Mouse (Mus musculus): ENCODE results near the gene Zdhhc16. TPM values are rescaled to one million over a fixed set of nuclear protein-coding genes. Genes with fewer than 3 reads are reported as not detected.

Zdhhc16 gene
- polyA plus RNA-seq, 1 experiment from 2014 or later: 94.4 TPM

DNA sequence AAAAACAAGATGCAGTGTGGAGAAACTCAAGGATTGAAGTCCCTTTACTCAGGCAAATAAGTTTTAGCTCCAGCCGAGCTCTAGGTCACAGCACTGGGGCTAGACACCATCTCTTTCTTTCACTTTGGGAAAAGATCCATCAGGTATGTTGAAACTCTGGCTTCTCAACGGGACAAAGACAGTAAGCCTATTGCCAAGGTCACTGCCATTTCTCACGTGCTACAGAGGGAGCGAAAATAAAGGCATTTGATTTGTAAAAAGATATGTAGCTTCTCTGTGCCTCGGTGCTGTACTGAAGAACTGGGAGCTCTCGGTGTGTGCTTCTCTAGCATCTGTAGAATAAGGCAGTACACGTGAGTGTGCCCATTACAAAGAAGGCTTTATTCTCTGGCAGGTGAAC is 10.6 kb downstream of the Zdhhc16 start:
- Histone ChIP-seq H3K4me1 (ENCODE audit: insufficient read depth, low read length) (no peaks in the 10 kb centered on the region), H3K27me3 (ENCODE audit: insufficient read depth, low read length) (no peaks in the 10 kb centered on the region), H3K27ac (ENCODE audit: low read length) (no peak overlapping the region), H3K36me3 (ENCODE audit: insufficient read depth, low read length) (peaks cover 78% of the 10 kb centered on the region), H3K9ac (replicated peaks; ENCODE audit: low read length) (no peak overlapping the region), H3K9me3 (ENCODE audit: low read length) (no peaks in the 10 kb centered on the region), H3K4me3 (ENCODE audit: low read length) (no peak overlapping the region), H3K4me2 (replicated peaks; ENCODE audit: low read depth, low read length) (no peak overlapping the region)
- 85% methylated on average over 7 of the region's 7 CpGs for WGBS
- ATAC-seq (ENCODE audit: low FRiP score, low TSS enrichment): no peak

DNA sequence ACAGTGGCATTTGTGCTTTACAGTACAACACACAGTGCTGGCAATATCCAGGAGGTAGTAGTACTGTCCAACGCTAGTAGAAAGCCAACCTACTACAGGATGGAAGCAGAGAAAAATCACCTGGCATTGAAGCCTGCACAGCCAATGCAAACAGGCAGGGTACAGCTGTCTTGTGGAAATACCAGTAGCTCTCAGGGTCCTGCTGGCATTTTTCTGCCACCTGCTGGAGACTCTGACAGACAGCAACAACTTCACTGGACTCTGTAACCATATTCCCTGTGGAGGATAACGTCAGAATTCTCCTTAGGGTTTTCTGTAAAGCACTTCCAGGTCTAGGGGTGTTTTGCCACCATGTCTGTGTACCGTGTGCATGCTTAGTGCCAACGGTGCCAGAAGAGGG is 19.0 kb downstream of the Zdhhc16 start:
- ATAC-seq (ENCODE audit: low FRiP score, low TSS enrichment): no peak
- Histone ChIP-seq H3K9me3 (ENCODE audit: low read length) (no peaks in the 10 kb centered on the region), H3K4me3 (ENCODE audit: low read length) (no peak overlapping the region), H3K4me2 (replicated peaks; ENCODE audit: low read depth, low read length) (no peak overlapping the region), H3K9ac (replicated peaks; ENCODE audit: low read length) (no peak overlapping the region), H3K36me3 (ENCODE audit: insufficient read depth, low read length) (peaks cover 75% of the 10 kb centered on the region), H3K27me3 (ENCODE audit: insufficient read depth, low read length) (no peaks in the 10 kb centered on the region), H3K4me1 (ENCODE audit: insufficient read depth, low read length) (no peaks in the 10 kb centered on the region), H3K27ac (ENCODE audit: low read length) (no peak overlapping the region)
- WGBS: 81% methylated on average over 4 of the region's 4 CpGs

DNA sequence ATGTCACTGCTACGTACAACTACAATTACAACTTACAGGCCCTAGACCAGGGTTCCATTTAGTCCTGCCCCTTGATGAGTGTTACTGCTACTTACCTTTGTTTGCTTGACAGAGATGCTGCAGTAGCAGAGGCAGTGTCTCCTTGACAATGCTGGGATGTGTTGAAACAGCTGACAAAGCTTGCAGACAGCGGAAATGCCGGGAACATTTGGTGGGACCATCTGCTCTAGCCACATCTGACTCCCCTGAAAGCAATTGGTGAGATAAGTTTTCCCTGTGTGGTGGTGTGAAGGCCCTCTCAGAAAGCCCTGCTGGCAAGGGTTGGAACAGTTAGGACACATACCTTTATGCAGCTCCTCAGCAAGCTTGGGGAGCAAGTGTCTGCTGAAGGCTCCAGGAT is 20.3 kb downstream of the Zdhhc16 start:
- no peak overlapping the region for H3K9ac ChIP-seq (replicated peaks; ENCODE audit: low read length)
- no peaks in the 10 kb centered on the region for H3K9me3 ChIP-seq (ENCODE audit: low read length)
- ATAC-seq (ENCODE audit: low FRiP score, low TSS enrichment): no peak
- no peaks in the 10 kb centered on the region for H3K27me3 ChIP-seq (ENCODE audit: insufficient read depth, low read length)
- WGBS: 88% methylated on average over 3 of the region's 3 CpGs
- no peaks in the 10 kb centered on the region for H3K4me1 ChIP-seq (ENCODE audit: insufficient read depth, low read length)
- no peak overlapping the region for H3K4me3 ChIP-seq (ENCODE audit: low read length)
- no peak overlapping the region for H3K27ac ChIP-seq (ENCODE audit: low read length)
- H3K36me3 ChIP-seq (ENCODE audit: insufficient read depth, low read length): peaks cover 76% of the 10 kb centered on the region
- H3K4me2 ChIP-seq (replicated peaks; ENCODE audit: low read depth, low read length): no peak overlapping the region

DNA sequence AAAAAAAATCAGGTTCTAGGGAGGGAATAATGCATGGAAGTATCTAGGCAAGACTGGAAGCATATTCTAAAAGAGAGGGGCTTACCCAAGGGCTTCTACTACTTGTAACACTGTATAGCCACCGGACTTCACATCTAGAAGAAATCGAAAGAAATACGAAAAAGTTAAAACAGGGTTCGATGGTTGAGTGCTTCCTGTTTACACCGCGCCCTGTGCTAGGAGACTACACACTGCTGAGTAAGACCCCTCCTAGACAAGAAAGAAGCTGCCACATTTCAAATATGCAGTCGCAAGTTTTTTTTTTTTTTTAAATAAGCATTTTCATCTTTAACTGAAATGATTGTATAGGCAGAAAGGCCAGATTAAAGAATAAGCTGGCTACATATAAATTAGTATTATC is 36.3 kb downstream of the Zdhhc16 start:
- H3K27me3 ChIP-seq (ENCODE audit: insufficient read depth, low read length): no peaks in the 10 kb centered on the region
- no peak for ATAC-seq (ENCODE audit: low FRiP score, low TSS enrichment)
- WGBS: 94% methylated on average over 7 of the region's 7 CpGs
- no peak overlapping the region for H3K9ac ChIP-seq (replicated peaks; ENCODE audit: low read length)
- no peaks in the 10 kb centered on the region for H3K4me1 ChIP-seq (ENCODE audit: insufficient read depth, low read length)
- no peak overlapping the region for H3K27ac ChIP-seq (ENCODE audit: low read length)
- no peaks in the 10 kb centered on the region for H3K9me3 ChIP-seq (ENCODE audit: low read length)
- no peak overlapping the region for H3K4me2 ChIP-seq (replicated peaks; ENCODE audit: low read depth, low read length)
- H3K4me3 ChIP-seq (ENCODE audit: low read length): no peak overlapping the region
- H3K36me3 ChIP-seq (ENCODE audit: insufficient read depth, low read length): peaks cover 31% of the 10 kb centered on the region

DNA sequence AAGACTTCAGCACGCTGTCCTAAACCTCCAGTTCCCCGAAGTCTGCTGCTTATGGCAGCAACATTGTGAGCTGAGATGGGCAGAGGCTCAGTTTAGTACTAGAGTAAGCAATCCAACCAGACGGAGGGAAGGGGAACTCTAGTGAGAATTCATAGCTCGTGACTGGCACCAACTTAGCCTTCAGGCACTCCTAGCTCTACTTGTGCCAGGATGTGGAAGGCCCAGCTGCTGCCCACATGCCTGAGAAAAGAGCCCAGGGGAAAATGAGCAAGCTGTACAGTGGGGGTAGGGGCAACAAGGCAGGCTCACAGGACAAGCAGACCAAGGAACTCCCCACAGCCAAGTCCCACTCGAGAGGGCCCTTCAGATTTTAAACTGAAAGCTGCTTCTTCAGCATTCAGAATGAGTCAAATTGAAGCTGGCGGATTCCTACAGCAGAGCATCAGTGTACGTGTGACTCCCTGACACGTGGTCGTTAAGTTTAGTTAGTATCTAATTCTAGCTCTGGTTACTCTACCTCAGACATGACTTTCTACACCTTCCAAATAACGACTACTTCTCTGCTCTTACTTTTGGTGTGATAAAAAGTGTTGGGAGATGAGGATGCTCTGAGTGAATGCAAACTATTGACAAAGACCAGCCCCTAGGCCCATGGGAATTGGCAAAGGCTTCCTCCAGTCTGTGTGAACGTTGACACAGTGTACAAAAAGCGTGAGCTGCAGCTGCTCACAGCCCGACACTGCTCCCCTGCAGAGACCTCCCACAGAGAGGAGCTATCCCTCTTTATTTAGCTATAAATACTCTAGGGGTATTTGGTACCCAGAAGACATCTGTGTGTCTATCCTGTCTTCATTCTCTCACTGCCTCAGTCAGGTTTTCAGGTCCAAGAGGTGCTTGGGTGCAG is 40.9 kb downstream of the Zdhhc16 start:
- ATAC-seq (ENCODE audit: low FRiP score, low TSS enrichment): no peak
- Histone ChIP-seq H3K36me3 (ENCODE audit: insufficient read depth, low read length) (peaks cover 5% of the 10 kb centered on the region; the same call in 1 of the 2 replicates), H3K9ac (replicated peaks; ENCODE audit: low read length) (no peak overlapping the region), H3K4me1 (ENCODE audit: insufficient read depth, low read length) (no peaks in the 10 kb centered on the region), H3K4me2 (replicated peaks; ENCODE audit: low read depth, low read length) (no peak overlapping the region), H3K9me3 (ENCODE audit: low read length) (no peaks in the 10 kb centered on the region), H3K4me3 (ENCODE audit: low read length) (no peak overlapping the region), H3K27me3 (ENCODE audit: insufficient read depth, low read length) (no peaks in the 10 kb centered on the region), H3K27ac (ENCODE audit: low read length) (no peak overlapping the region)
- WGBS: 60% methylated on average over 13 of the region's 13 CpGs

DNA sequence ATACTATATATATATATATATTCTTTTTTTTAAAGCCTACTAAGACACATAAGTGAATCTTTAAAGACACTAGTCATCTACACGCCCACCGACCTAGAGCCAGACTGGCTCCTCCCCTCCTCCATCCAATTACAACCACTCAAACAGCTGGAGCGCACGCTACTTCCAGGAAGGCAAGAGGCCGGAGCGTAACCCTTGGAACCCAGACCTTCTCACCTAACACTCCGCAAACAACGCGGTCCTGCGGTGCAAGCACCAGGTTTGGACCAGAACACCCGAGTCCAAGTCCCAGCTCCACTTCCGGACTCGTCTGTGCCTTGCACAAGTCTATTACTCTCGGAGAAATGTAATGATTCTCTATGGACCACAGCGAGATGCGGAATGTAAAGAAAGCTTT is 47.1 kb downstream of the Zdhhc16 start:
- peak overlapping the region; percentile 91 for H3K4me3 ChIP-seq (ENCODE audit: low read length)
- H3K9me3 ChIP-seq (ENCODE audit: low read length): no peaks in the 10 kb centered on the region
- ATAC-seq (ENCODE audit: low FRiP score, low TSS enrichment): 0 out of 2 replicates have a peak, but pooled peaks have one; percentile 7
- H3K9ac ChIP-seq (replicated peaks; ENCODE audit: low read length): peak overlapping the region; percentile 88
- peak overlapping the region; percentile 95 for H3K27ac ChIP-seq (ENCODE audit: low read length)
- H3K36me3 ChIP-seq (ENCODE audit: insufficient read depth, low read length): no peaks in the 10 kb centered on the region
- under 1% methylated on average over 16 of the region's 16 CpGs for WGBS
- peak overlapping the region; percentile 79 for H3K4me2 ChIP-seq (replicated peaks; ENCODE audit: low read depth, low read length)
- no peaks in the 10 kb centered on the region for H3K27me3 ChIP-seq (ENCODE audit: insufficient read depth, low read length)
- peaks cover 19% of the 10 kb centered on the region for H3K4me1 ChIP-seq (ENCODE audit: insufficient read depth, low read length)

DNA sequence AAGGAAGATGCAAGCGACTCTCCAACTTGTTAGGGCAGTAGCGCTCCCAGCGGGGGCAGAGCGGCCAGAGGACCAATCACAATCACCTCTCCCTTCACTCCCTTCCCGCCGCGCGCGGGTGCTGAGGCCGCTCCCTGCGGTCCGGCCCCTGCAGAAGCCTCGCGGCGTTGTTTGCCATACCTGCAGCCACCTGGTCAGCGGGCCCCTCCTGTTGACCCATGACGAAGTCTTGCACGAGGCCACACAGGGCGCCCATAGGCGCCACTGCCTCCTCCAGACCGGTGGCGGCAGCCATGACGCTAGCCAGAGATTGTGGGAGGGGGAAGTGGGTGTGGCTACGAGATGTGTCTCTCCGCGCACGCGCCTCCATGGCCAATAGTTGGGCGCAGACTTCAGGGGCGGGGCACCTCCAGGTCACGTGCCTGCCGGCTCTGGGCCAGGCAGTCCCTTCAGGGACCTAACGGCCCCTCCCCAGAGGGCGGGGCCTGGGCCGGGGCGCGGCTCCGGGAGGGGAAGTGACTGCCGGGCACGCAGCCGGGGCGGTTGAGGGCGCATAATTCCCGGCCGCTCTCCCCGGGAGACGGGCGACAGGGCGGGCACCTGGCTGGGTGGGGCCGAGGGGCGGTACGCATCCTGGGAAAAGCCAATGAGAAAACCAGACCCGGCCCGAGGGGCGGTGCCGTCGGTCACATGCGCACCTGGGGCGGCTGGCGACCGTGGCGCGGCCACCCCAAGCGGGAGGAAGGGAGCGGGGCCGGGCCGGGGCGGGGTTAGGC is 47.7 kb downstream of the Zdhhc16 start, which contains the start of gene Mms19:
Gene Mms19 (minus strand): TSS at position 339 of the 776 bp plus-strand sequence.
- under 1% methylated on average over 63 of the region's 68 CpGs for WGBS
- peak within 1 kb of the TSS; percentile 91 for H3K4me3 ChIP-seq (ENCODE audit: low read length)
- H3K4me1 ChIP-seq (ENCODE audit: insufficient read depth, low read length): peaks cover 19% of the 10 kb centered on the region

DNA sequence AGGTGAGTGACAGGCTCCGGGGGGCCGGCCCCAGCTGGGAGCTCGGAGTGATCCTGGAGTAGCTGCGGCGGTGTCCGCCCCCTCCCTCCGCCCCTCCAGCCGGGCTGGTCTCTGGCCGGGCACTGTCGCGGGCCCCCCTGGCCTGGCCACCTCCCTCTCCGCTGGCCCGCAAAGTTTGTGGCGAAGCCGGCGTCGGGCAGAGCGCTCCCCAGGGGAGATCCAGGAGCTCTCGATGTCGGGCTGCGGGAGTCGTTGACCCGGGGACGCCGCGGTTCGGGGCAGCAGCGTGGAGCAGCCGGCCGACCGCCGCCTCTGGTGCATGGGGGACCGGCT is 48.3 kb downstream of the Zdhhc16 start, which contains the start of gene Ubtd1:
Gene Ubtd1 (plus strand): TSS at position 169 of the 333 bp plus-strand sequence.
- H3K4me3 ChIP-seq (ENCODE audit: low read length): peak within 1 kb of the TSS; percentile 91
- no peaks in the 10 kb centered on the region for H3K9me3 ChIP-seq (ENCODE audit: low read length)
- H3K9ac ChIP-seq (replicated peaks; ENCODE audit: low read length): peak within 1 kb of the TSS; percentile 91
- WGBS: under 1% methylated on average over 33 of the region's 33 CpGs
- no peaks in the 10 kb centered on the region for H3K27me3 ChIP-seq (ENCODE audit: insufficient read depth, low read length)
- H3K4me2 ChIP-seq (replicated peaks; ENCODE audit: low read depth, low read length): peak within 1 kb of the TSS; percentile 85
- peak within 1 kb of the TSS; percentile 95 for H3K27ac ChIP-seq (ENCODE audit: low read length)
- peaks cover 19% of the 10 kb centered on the region for H3K4me1 ChIP-seq (ENCODE audit: insufficient read depth, low read length)
- ATAC-seq (ENCODE audit: low FRiP score, low TSS enrichment): peak; percentile 96; the same call in 1 of the 2 replicates
- H3K36me3 ChIP-seq (ENCODE audit: insufficient read depth, low read length): no peaks in the 10 kb centered on the region

More for the DNA sequence above, 47.7 kb downstream of the Zdhhc16 start, which contains the start of gene Mms19:
- Histone ChIP-seq H3K9me3 (ENCODE audit: low read length) (no peaks in the 10 kb centered on the region), H3K4me2 (replicated peaks; ENCODE audit: low read depth, low read length) (peak within 1 kb of the TSS; percentile 85), H3K27ac (ENCODE audit: low read length) (peak within 1 kb of the TSS; percentile 95), H3K9ac (replicated peaks; ENCODE audit: low read length) (peak within 1 kb of the TSS; percentile 91), H3K27me3 (ENCODE audit: insufficient read depth, low read length) (no peaks in the 10 kb centered on the region), H3K36me3 (ENCODE audit: insufficient read depth, low read length) (no peaks in the 10 kb centered on the region)
- peak; percentile 95 for ATAC-seq (ENCODE audit: low FRiP score, low TSS enrichment)

DNA sequence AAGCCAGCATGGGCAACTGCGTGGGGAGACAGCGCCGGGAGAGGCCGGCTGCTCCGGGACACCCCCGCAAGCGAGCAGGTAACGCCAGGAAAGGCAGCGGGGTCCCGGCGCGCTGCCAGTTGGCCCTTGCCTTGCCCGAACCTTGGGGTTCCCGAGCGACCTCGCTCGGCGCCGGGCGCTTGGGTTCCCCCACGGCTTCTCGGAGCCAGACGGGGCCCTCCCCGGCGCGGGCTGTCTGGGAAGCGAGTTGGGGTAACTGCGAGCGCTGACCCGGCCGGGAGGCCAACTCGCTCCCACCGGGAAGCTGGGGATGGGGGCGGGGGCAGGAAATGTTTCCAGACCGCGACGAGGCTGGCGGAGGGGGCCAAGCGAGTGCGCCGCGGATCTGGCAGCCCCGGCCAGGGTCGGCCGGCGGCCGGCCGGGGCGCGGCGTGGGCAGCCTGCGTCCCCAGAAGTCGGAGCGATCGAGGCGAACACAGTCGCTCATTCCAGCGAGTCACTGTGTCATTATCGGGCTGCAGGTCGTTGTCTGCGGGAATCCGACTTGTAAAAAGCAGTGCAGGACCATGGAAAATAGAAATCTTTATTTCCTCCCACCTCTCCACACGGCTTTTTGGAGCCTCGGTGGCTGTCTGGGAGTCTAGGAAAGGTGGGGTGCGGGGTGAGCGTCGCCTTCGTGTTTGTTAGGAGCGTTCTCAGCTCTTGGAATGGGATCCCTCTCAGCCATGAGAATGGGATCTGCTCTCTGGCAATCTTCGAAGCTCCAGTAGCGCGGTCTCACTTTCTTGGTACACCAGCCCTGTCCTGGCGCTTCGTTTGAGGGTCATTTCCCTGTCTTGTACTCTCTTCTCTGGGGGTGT is 48.9 kb downstream of the Zdhhc16 start:
- ATAC-seq (ENCODE audit: low FRiP score, low TSS enrichment): peak; percentile 0; the same call in 1 of the 2 replicates
- peak overlapping the region; percentile 85 for H3K4me2 ChIP-seq (replicated peaks; ENCODE audit: low read depth, low read length)
- H3K4me1 ChIP-seq (ENCODE audit: insufficient read depth, low read length): peaks cover 19% of the 10 kb centered on the region

More for the DNA sequence above, 48.9 kb downstream of the Zdhhc16 start:
- H3K27me3 ChIP-seq (ENCODE audit: insufficient read depth, low read length): no peaks in the 10 kb centered on the region
- H3K36me3 ChIP-seq (ENCODE audit: insufficient read depth, low read length): no peaks in the 10 kb centered on the region
- peak overlapping the region; percentile 95 for H3K27ac ChIP-seq (ENCODE audit: low read length)
- no peaks in the 10 kb centered on the region for H3K9me3 ChIP-seq (ENCODE audit: low read length)
- WGBS: 0% methylated on average over 70 of the region's 74 CpGs
- peak overlapping the region; percentile 91 for H3K4me3 ChIP-seq (ENCODE audit: low read length)
- H3K9ac ChIP-seq (replicated peaks; ENCODE audit: low read length): peak overlapping the region; percentile 91
